Mouse (Mus musculus): ENCODE measurements around the gene Gm10401. TPM values are rescaled to one million over a fixed set of nuclear protein-coding genes. Genes with fewer than 3 reads are reported as not detected.
A peak's percentile ranks its signal among the peaks of the same experiment; 100 is the strongest.

Gene Gm10401
- total RNA-seq, 2 experiments from 2014 or later: not detected

- ATAC-seq (replicated peaks; ENCODE audit: poor library complexity): peak; percentile 71
These were observed 26.8 kb downstream of the Gm10401 start for GRCm38 (mm10) chr5:115071096-115071901.

GRCm38 (mm10) chr5:115070457-115070856, 27.6 kb downstream of the Gm10401 start:
- no peak for ATAC-seq (replicated peaks; ENCODE audit: poor library complexity)

- ATAC-seq (replicated peaks; ENCODE audit: poor library complexity): no peak
These were observed 28.5 kb downstream of the Gm10401 start for GRCm38 (mm10) chr5:115069611-115070010.

- ATAC-seq (replicated peaks; ENCODE audit: poor library complexity): peak; percentile 29
These were observed 29.2 kb downstream of the Gm10401 start for GRCm38 (mm10) chr5:115068671-115069421.

GRCm38 (mm10) chr5:115066245-115066644, 31.9 kb downstream of the Gm10401 start:
- ATAC-seq (replicated peaks; ENCODE audit: poor library complexity): no peak

GRCm38 (mm10) chr5:115063391-115063790, 34.7 kb downstream of the Gm10401 start:
- no peak for ATAC-seq (replicated peaks; ENCODE audit: poor library complexity)

GRCm38 (mm10) chr5:115062566-115062965, 35.5 kb downstream of the Gm10401 start:
- ATAC-seq (replicated peaks; ENCODE audit: poor library complexity): peak; percentile 27; the same call in 1 of the 2 replicates

- ATAC-seq (replicated peaks; ENCODE audit: poor library complexity): no peak
These were observed 37.1 kb downstream of the Gm10401 start for GRCm38 (mm10) chr5:115060977-115061376.

GRCm38 (mm10) chr5:115060067-115060695, 37.9 kb downstream of the Gm10401 start:
- ATAC-seq (replicated peaks; ENCODE audit: poor library complexity): no peak

GRCm38 (mm10) chr5:115058584-115059297, 39.4 kb downstream of the Gm10401 start:
- ATAC-seq (replicated peaks; ENCODE audit: poor library complexity): peak; percentile 58

GRCm38 (mm10) chr5:115057153-115057552, 40.9 kb downstream of the Gm10401 start:
- peak; percentile 69 for ATAC-seq (replicated peaks; ENCODE audit: poor library complexity)

GRCm38 (mm10) chr5:115055418-115055817, 42.7 kb downstream of the Gm10401 start:
- peak; percentile 63 for ATAC-seq (replicated peaks; ENCODE audit: poor library complexity)

GRCm38 (mm10) chr5:115053791-115054396, 44.2 kb downstream of the Gm10401 start:
- no peak for ATAC-seq (replicated peaks; ENCODE audit: poor library complexity)

GRCm38 (mm10) chr5:115052546-115052945, 45.5 kb downstream of the Gm10401 start:
- ATAC-seq (replicated peaks; ENCODE audit: poor library complexity): no peak

GRCm38 (mm10) chr5:115050776-115051175, 47.3 kb downstream of the Gm10401 start:
- no peak for ATAC-seq (replicated peaks; ENCODE audit: poor library complexity)

- ATAC-seq (replicated peaks; ENCODE audit: poor library complexity): no peak
These were observed 48.4 kb downstream of the Gm10401 start for GRCm38 (mm10) chr5:115049692-115050091.

Measured in megakaryocyte progenitor cell, adult 5-6 weeks (primary cell).